Mouse (Mus musculus) kidney, adult 2 months (tissue): ENCODE results near the gene 1810062G17Rik.

Experiments
- CTCF ChIP-seq: fragments of 200-500 bp; conservative IDR thresholded peaks from 2 replicates; pipeline ENCODE4 v1.5.1; 2011; ENCODE audit warnings: low read depth, mild to moderate bottlenecking, control low read depth, low read length, moderate library complexity, mixed read lengths; ENCODE audit not compliant: insufficient read depth, insufficient read length
- POLR2A ChIP-seq: fragments of 200-500 bp; IDR thresholded peaks from one replicate; pipeline ENCODE4 v1.6.1; 2011; ENCODE audit warnings: low read depth, low read length, control low read depth

DNA sequence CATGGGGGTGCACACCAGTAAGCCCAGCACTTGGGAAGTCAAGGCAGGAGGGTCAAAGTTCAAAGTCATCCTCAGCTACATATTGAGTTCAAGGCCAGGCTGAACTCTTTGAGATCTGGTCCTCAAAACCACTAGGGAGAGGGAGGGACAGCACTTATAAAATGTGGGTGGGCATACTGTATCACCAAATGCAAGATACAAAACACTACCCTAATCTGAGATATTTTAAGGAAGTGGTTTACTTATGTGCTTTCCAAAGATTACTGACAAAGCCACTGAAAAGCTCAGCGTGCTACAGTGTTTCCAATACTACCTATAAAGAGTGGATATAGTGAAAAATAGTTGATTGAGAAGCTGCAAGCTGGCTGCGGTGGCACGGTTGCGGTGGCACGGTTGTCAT lies 2.5 kb upstream of the 1810062G17Rik start:
- TF ChIP-seq CTCF (no peak), POLR2A (no peak)
